Mouse (Mus musculus) CH12.LX (cell line): ENCODE measurements around the gene Abcf2. TPM values are rescaled to one million over a fixed set of nuclear protein-coding genes. Genes with fewer than 3 reads are reported as not detected.

Source experiments
- DNase-seq: peaks from one replicate; pipeline ENCODE4 v3.0.0-alpha.2; 2013; ENCODE audit errors: extremely low read depth
- H3K27ac ChIP-seq: 2 replicates; pipeline ENCODE4 v1.5.1; 2012; ENCODE audit warnings: low read depth, mild to moderate bottlenecking, control low read depth, moderate library complexity; ENCODE audit not compliant: insufficient read depth
- H3K27me3 ChIP-seq: replicated peaks from 2 replicates; pipeline ENCODE3; 2012; ENCODE audit warnings: inconsistent platforms
- H3K36me3 ChIP-seq, 2 experiments: replicated peaks in 1 of 2; 2 replicates each; pipeline versions ENCODE3 to v1.6.1; 2012; ENCODE audit warnings: inconsistent platforms in 1 of 2, low read length in 1 of 2, mild to moderate bottlenecking in 1 of 2, mixed read lengths in 1 of 2, moderate library complexity in 1 of 2; ENCODE audit not compliant: control insufficient read depth in 1 of 2, insufficient read depth in 1 of 2
- H3K4me1 ChIP-seq, 2 experiments: 2 replicates each; pipeline ENCODE4 v1.6.1; 2012; ENCODE audit warnings: inconsistent platforms in 1 of 2, moderate library complexity in 1 of 2; ENCODE audit not compliant: insufficient read depth in 2 of 2, control insufficient read depth in 1 of 2
- H3K4me2 ChIP-seq: 2 replicates; pipeline ENCODE4 v1.6.1; 2012; ENCODE audit warnings: low read depth, mild to moderate bottlenecking, control low read depth; ENCODE audit not compliant: poor library complexity, insufficient read depth, severe bottlenecking
- H3K4me3 ChIP-seq, 3 experiments: fragments of 150-350 bp in 1 of 3; sonication (generic) in 1 of 3; replicated peaks in 1 of 3; 2 replicates each; pipeline versions ENCODE3 to v1.5.1; 2011 to 2012; ENCODE audit warnings: low read depth in 2 of 3, low read length in 2 of 3, mild to moderate bottlenecking in 2 of 3, moderate library complexity in 2 of 3, control low read depth in 1 of 3, improper control_type of control experiment in 1 of 3, inconsistent platforms in 1 of 3, mixed read lengths in 1 of 3; ENCODE audit not compliant: poor library complexity in 1 of 3
- H3K79me2 ChIP-seq: replicated peaks from 2 replicates; pipeline ENCODE4 v1.6.1; 2012; ENCODE audit warnings: mild to moderate bottlenecking, moderate library complexity; ENCODE audit not compliant: control insufficient read depth, poor library complexity, insufficient read depth, severe bottlenecking; ENCODE audit errors: extremely low read depth
- H3K9ac ChIP-seq: 2 replicates; pipeline ENCODE4 v1.6.1; 2012; ENCODE audit warnings: low read depth, mild to moderate bottlenecking, control low read depth, moderate library complexity; ENCODE audit not compliant: insufficient read depth
- H3K9me3 ChIP-seq: replicated peaks from 2 replicates; pipeline ENCODE3; 2012; ENCODE audit warnings: low read length, inconsistent platforms, mixed read lengths
- HCFC1 ChIP-seq: IDR thresholded peaks from 2 replicates; pipeline ENCODE4 v1.6.1; 2012; ENCODE audit warnings: low read depth, mild to moderate bottlenecking, inconsistent platforms, low read length, improper control_type of control experiment
- NELFE ChIP-seq: IDR thresholded peaks from 2 replicates; pipeline ENCODE4 v1.6.1; 2011; ENCODE audit warnings: low read depth, low read length, improper control_type of control experiment
- NRF1 ChIP-seq: IDR thresholded peaks from 2 replicates; pipeline ENCODE4 v1.6.1; 2014; ENCODE audit warnings: low read depth, mild to moderate bottlenecking, inconsistent platforms, low read length, improper control_type of control experiment, moderate library complexity
- POLR2A ChIP-seq: IDR thresholded peaks from 2 replicates; pipeline ENCODE4 v1.6.1; 2011; ENCODE audit warnings: low read depth, mild to moderate bottlenecking, improper control_type of control experiment, low read length
- POLR2AphosphoS2 ChIP-seq: IDR thresholded peaks from 2 replicates; pipeline ENCODE4 v1.6.1; 2011; ENCODE audit warnings: low read depth, low read length, improper control_type of control experiment
- SMC3 ChIP-seq: IDR thresholded peaks from 2 replicates; pipeline ENCODE4 v1.6.1; 2011; ENCODE audit warnings: low read depth, low read length, improper control_type of control experiment
- TBP ChIP-seq: conservative IDR thresholded peaks from 2 replicates; pipeline ENCODE4 v1.6.1; 2011; ENCODE audit warnings: low read depth, low read length, improper control_type of control experiment
- TCF12 ChIP-seq: IDR thresholded peaks from 2 replicates; pipeline ENCODE4 v1.6.1; 2014; ENCODE audit warnings: low read depth, mild to moderate bottlenecking, inconsistent platforms, low read length, improper control_type of control experiment
- USF2 ChIP-seq: conservative IDR thresholded peaks from 2 replicates; pipeline ENCODE4 v1.6.1; 2011; ENCODE audit warnings: low read depth, low read length, improper control_type of control experiment
- dilution Hi-C: fragments of 300-500 bp; cut with MboI; formaldehyde crosslinking; loops from 2 replicates; pipeline ENCODE4 v1.14.3; 2020; ENCODE audit warnings: low sequenced_read_pairs; ENCODE audit not compliant: extremely low pct_unique_long_range_greater_than_20kb, extremely low pct_ligation_motif_present
- in situ Hi-C: fragments of 300-500 bp; cut with MboI; formaldehyde crosslinking; loops from 3 replicates; pipeline ENCODE4 v1.14.3; 2019; ENCODE audit warnings: low sequenced_read_pairs, low pct_ligation_motif_present, low pct_unique_long_range_greater_than_20kb, mixed read lengths
- polyA plus RNA-seq: library from polyadenylated mRNA; unstranded; fragments of >175 nt; gene quantifications from 2 replicates; pipeline ENCODE4 v1.2.1, GENCODE M21; 2012; ENCODE audit warnings: low read depth; ENCODE audit not compliant: insufficient read length
- total RNA-seq, 2 experiments: library from RNA; depleted of rRNA; stranded (reverse); fragments of 300-350 nt in 1 of 2; fragments of >200 nt in 1 of 2; gene quantifications; 2 replicates each; pipeline ENCODE4 v1.2.3; 2012 to 2014

Abcf2 gene
- total and polyA plus RNA-seq, 3 experiments, result 118 to 162 (median 162) TPM

DNA sequence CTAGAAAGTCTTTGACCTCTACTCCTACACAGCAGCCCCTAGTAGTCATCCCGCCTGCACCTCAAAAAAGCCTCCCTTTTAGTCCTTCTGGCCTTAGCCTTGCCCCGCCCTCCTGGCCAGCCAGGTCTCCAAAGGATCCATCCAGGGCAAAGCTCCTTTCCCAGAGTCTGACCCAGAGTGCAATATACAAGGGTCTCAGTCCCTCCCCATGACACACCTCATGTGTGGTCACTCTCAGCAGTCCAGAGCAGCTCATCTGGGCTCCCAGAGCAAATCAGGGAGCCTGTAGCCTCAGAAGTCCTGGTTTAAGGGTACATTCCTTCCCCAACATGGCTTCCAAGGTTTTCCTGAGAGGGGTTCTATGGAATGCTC is 26.0 kb downstream of the Abcf2 start:
- Histone ChIP-seq H3K9ac (no peak overlapping the region), H3K36me3 (no peaks in the 10 kb centered on the region), H3K4me2 (peak overlapping the region; percentile 19), H3K27ac (no peak overlapping the region), H3K79me2 (no peaks in the 10 kb centered on the region), H3K4me3 (no peak overlapping the region), H3K4me1 (peaks cover 3 to 10% of the 10 kb centered on the region in 2 experiments; a peak in 2 of 4 replicates), H3K27me3 (peaks cover 64% of the 10 kb centered on the region), H3K9me3 (peaks cover 3% of the 10 kb centered on the region)
- dilution Hi-C loops, result no loop called here
- in situ Hi-C loops, result no loop called here
- no peak for TF ChIP-seq USF2
- TF ChIP-seq POLR2A, result no peak
- no peak for TF ChIP-seq POLR2AphosphoS2
- no peak for DNase-seq

DNA sequence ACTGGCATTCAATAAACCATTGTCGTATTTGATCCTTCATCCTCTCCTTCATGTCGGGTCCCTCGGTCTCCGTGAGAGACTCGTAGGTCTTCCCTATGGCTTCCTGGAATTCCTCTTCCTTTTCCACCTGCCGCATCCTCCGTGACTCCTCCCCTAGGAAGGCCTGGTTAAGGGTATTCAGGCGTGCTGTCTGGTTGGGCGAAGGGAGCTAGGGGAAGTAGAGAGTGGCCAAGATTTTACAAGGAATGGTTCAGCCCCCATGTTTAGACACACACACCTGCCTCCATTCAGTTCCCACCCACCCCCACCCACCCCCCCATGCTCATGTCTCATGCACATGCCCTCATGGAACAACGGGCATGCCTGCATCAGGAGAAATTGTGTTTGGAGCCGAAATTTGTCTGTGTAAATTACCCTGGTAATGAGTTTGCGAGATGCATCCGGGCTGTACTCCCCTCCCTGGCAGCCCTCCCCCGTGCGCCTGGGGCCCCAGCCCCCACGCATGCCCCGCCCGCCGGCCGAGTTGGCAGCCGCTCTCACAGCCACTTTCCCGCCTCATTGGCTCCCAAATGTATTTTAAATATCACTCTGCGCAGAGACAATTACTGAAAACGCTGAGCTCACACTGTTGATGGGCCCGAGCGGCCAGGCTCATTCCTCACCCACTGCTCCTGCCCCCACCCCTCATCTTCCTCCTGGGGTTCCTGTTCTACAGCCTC is 26.5 kb downstream of the Abcf2 start:
- Histone ChIP-seq H3K9ac (no peak overlapping the region), H3K79me2 (no peaks in the 10 kb centered on the region), H3K4me2 (peak overlapping the region; percentile 19), H3K4me1 (peaks cover 3 to 5% of the 10 kb centered on the region in 2 experiments; a peak in 2 of 4 replicates), H3K27ac (no peak overlapping the region), H3K9me3 (peaks cover under 1% of the 10 kb centered on the region), H3K36me3 (no peaks in the 10 kb centered on the region), H3K27me3 (peaks cover 69% of the 10 kb centered on the region), H3K4me3 (no peak overlapping the region)
- TF ChIP-seq NELFE (no peak), NRF1 (0 out of 2 replicates have a peak, but pooled peaks have one; percentile 21)
- in situ Hi-C loops (no loop called here), dilution Hi-C loops (no loop called here)
- no peak for DNase-seq

DNA sequence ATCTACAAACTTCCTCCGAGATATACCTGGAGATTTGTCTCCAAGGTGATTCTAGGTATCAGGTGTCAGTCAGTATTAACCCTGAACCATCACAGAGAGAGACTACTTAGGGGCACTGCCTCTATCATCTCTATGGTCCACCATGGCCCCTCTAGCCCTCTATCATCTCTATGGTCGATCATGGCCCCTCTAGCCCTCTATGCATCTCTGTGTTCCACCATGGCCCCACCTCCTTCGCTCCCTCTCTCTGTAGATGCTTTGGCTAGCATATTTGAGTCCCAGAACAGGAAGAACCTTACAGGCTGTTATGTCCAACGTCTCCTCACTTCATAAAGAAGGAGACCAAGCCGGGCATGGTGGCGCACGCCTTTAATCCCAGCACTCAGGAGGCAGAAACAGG is 34.6 kb downstream of the Abcf2 start:
- H3K9me3 ChIP-seq, result no peaks in the 10 kb centered on the region
- DNase-seq, result peak; percentile 48
- no peak overlapping the region for H3K9ac ChIP-seq
- H3K4me3 ChIP-seq, result no peak overlapping the region
- peaks cover 2 to 6% of the 10 kb centered on the region in 2 experiments for H3K4me1 ChIP-seq
- no peaks in the 10 kb centered on the region for H3K79me2 ChIP-seq
- in situ Hi-C loops, result no loop called here
- peaks cover 52% of the 10 kb centered on the region for H3K27me3 ChIP-seq
- dilution Hi-C loops, result no loop called here
- H3K27ac ChIP-seq, result no peak overlapping the region
- no peak overlapping the region for H3K4me2 ChIP-seq
- no peaks in the 10 kb centered on the region for H3K36me3 ChIP-seq
- 0 out of 2 replicates have a peak, but pooled peaks have one; percentile 19 for TF ChIP-seq TCF12
- TF ChIP-seq TBP, result 0 out of 2 replicates have a peak, but pooled peaks have one; percentile 27
- no peak for TF ChIP-seq SMC3
- peak; percentile 66 for TF ChIP-seq HCFC1
